Comparison of ENCODE assay signal across 8 mouse cellular contexts in genomic region chr11:6404699-6405566, GRCm38 (mm10). TPM values are rescaled to one million over a fixed set of nuclear protein-coding genes. Genes with fewer than 3 reads are reported as not detected.
DNase-seq lines count a peak whose midpoint lies in the region; ATAC-seq lines count a peak whose summit lies in the region.

No protein-coding gene starts in this region.

- H3K9ac ChIP-seq in hindbrain, embryonic 11.5 days (ENCODE audit: low read depth, low read length) = no peak overlapping the region

- peaks cover 26% of the 10 kb centered on the region for H3K36me3 ChIP-seq in hindbrain, embryonic 11.5 days (ENCODE audit: control insufficient read depth, insufficient read depth, low read length)

- H3K27ac ChIP-seq in hindbrain, embryonic 11.5 days (ENCODE audit: low read depth, low read length) = 0 out of 2 replicates have a peak overlapping the region, but pooled peaks have one; percentile 49

- H3K4me1 ChIP-seq in hindbrain, embryonic 11.5 days (replicated peaks; ENCODE audit: control insufficient read depth, insufficient read depth, low read length) = 0 out of 2 replicates have a peak, but pooled peaks cover 2% of the 10 kb centered on the region

- ATAC-seq in hindbrain, embryonic 11.5 days (ENCODE audit: low FRiP score) = no peak

- H3K9me3 ChIP-seq in hindbrain, embryonic 11.5 days (ENCODE audit: control insufficient read depth, low read length) = no peaks in the 10 kb centered on the region

- no peaks in the 10 kb centered on the region for H3K27me3 ChIP-seq in hindbrain, embryonic 11.5 days (ENCODE audit: control insufficient read depth, insufficient read depth, low read length)

- WGBS in hindbrain, embryonic 11.5 days = 87% methylated on average over 9 of the region's 9 CpGs

- H3K4me3 ChIP-seq in hindbrain, embryonic 11.5 days (ENCODE audit: low read depth, low read length) = no peak overlapping the region

- no peak overlapping the region for H3K4me2 ChIP-seq in hindbrain, embryonic 11.5 days (replicated peaks; ENCODE audit: low read depth, low read length)

- peak; percentile 40 to 49 for DNase-seq in cerebellum, adult 18-20 months
- no peak for DNase-seq in cerebellum, adult 11 months
- peak; percentile 40 for DNase-seq in ovary, adult 18-20 months (ENCODE audit: low spot score)
- DNase-seq in ovary, postnatal 14 days (ENCODE audit: low spot score) = no peak
- DNase-seq in hindbrain, embryonic 11.5 days (ENCODE audit: low spot score) = no peak
- DNase-seq in lung, postnatal 4 days = peak; percentile 75 to 89
- no peak for DNase-seq in embryo, embryonic 10.5 days (ENCODE audit: low spot score)
- DNase-seq in layer of hippocampus, adult 9-11 months = no peak

RNA-seq across cellular contexts. Expression of gene Ppia, which starts 10.3 kb away (rescaled TPM):
- polyA plus RNA-seq in hindbrain, embryonic 11.5 days (2014; fragmentation: Nextera tagmentation; extraction: Ambion mirVana) = 5,018 and 5,123 TPM in 2 replicates

RNA-seq across cellular contexts. Expression of gene Zmiz2, which starts 16.1 kb away (rescaled TPM):
- polyA plus RNA-seq in hindbrain, embryonic 11.5 days (2014; fragmentation: Nextera tagmentation; extraction: Ambion mirVana) = 17.7 and 19.3 TPM in 2 replicates

RNA-seq across cellular contexts. Expression of gene H2afv, which starts 39.3 kb away (rescaled TPM):
- 784 and 787 TPM in 2 replicates for polyA plus RNA-seq in hindbrain, embryonic 11.5 days (2014; fragmentation: Nextera tagmentation; extraction: Ambion mirVana)

Comparison
In these comparisons a context has a peak if more than half of its experiments do, and no peak if none do; other contexts are left out.
1. DNase-seq: peak in cerebellum, adult 18-20 months (2 of 2), ovary, adult 18-20 months (single experiment) and lung, postnatal 4 days (2 of 2); none in cerebellum, adult 11 months (single experiment), ovary, postnatal 14 days (single experiment), hindbrain, embryonic 11.5 days (single experiment), embryo, embryonic 10.5 days (single experiment) and layer of hippocampus, adult 9-11 months (single experiment).